In the genomic region with DNA sequence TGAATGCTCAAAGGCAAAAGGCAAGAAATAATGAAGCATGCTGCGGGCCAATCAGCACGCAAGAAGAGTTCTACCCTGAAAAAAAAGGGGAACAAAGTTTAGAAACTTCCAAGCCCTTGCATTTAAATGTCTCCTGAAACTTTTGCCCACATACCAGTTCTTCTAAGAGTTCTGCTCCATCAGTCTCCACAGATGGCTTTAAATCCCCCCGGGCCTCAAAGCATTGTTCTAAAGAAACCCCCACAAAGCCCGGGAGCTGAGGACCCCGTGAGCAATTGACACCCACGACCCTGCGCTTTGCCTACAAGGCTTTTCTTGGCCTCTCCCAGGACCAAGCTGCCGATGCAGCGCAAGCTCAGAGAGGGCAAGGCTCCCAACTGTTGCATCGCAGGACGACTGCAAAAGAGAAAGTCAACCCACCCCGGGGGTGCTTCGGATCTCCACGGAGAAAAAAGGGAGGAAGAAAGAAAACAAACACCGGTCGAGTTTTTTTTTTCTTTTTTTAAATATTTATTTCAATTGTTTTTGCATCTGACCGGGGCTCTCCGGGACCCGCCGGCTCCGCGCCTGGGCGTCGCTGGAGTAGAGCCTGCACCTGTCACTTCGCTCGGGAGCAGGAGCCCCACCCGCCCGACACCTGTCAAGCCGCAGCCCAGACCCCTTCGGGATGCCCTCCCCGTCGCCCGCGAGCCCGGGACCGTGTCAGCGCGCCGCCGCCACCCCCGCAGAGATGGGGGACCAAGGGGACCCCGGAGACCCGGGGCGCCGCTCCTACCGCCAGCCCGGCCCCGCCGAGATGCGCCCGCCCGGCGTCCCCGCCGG, we compare ENCODE assay signal across 8 mouse cellular contexts. TPM values are rescaled to one million over a fixed set of nuclear protein-coding genes. Genes with fewer than 3 reads are reported as not detected.
DNase-seq lines count a peak whose midpoint lies in the region; ATAC-seq and TF ChIP-seq lines count a peak whose summit lies in the region.

No protein-coding gene starts in this region.

- peak overlapping the region; percentile 81 for H3K4me2 ChIP-seq in intestine, embryonic 15.5 days (replicated peaks)
- H3K4me2 ChIP-seq in liver, embryonic 13.5 days: peak overlapping the region; percentile 76

- TF ChIP-seq CTCF in cortical plate, adult 2 months (IDR thresholded peaks at IDR 0.05; ENCODE audit: extremely low read depth, insufficient read depth, low read length): no peak

- H3K4me3 ChIP-seq in cortical plate, adult 2 months (ENCODE audit: insufficient read depth, low read length): peak overlapping the region; percentile 65
- peak overlapping the region; percentile 86 for H3K4me3 ChIP-seq in intestine, embryonic 15.5 days (replicated peaks)
- peak overlapping the region; percentile 99 for H3K4me3 ChIP-seq in liver, embryonic 13.5 days (replicated peaks)

- peak; percentile 47 for DNase-seq in 3134 (ENCODE audit: extremely low read depth, insufficient read length, low spot score)
- DNase-seq in T-cell, adult 2 months (ENCODE audit: low spot score): peak; percentile 43
- DNase-seq in gastrocnemius, postnatal 25 days: peak; percentile 53
- peak; percentile 44 for DNase-seq in liver, embryonic 13.5 days
- peak; percentile 61 for DNase-seq in naive thymus-derived CD4-positive, alpha-beta T cell, adult 2 months (ENCODE audit: low read depth)
- peak; percentile 63 for DNase-seq in testis, postnatal 14 days (ENCODE audit: low spot score)

- peak overlapping the region; percentile 51 for H3K27ac ChIP-seq in cortical plate, adult 2 months (ENCODE audit: insufficient read depth, low read length)
- peak overlapping the region; percentile 84 for H3K27ac ChIP-seq in intestine, embryonic 15.5 days
- H3K27ac ChIP-seq in liver, embryonic 13.5 days: peak overlapping the region; percentile 97

- H3K9me3 ChIP-seq in intestine, embryonic 15.5 days: no peaks in the 10 kb centered on the region
- no peaks in the 10 kb centered on the region for H3K9me3 ChIP-seq in liver, embryonic 13.5 days (replicated peaks)

- peak overlapping the region; percentile 60 for H3K9ac ChIP-seq in intestine, embryonic 15.5 days
- H3K9ac ChIP-seq in liver, embryonic 13.5 days: peak overlapping the region; percentile 98

- H3K27me3 ChIP-seq in intestine, embryonic 15.5 days (replicated peaks): no peaks in the 10 kb centered on the region
- H3K27me3 ChIP-seq in liver, embryonic 13.5 days: no peaks in the 10 kb centered on the region

- peak; percentile 46 for ATAC-seq in intestine, embryonic 15.5 days
- peak; percentile 26 for ATAC-seq in liver, embryonic 13.5 days (ENCODE audit: low read depth)

- no peak for TF ChIP-seq POLR2A in cortical plate, adult 2 months (IDR thresholded peaks at IDR 0.05; ENCODE audit: extremely low read depth, insufficient read depth, low read length)

- H3K4me1 ChIP-seq in cortical plate, adult 2 months (ENCODE audit: control insufficient read depth, insufficient read depth, low read length): peaks cover 3% of the 10 kb centered on the region; the same call in 1 of the 2 replicates
- H3K4me1 ChIP-seq in intestine, embryonic 15.5 days (replicated peaks): no peaks in the 10 kb centered on the region
- H3K4me1 ChIP-seq in liver, embryonic 13.5 days (replicated peaks): peaks cover 52% of the 10 kb centered on the region

- H3K36me3 ChIP-seq in intestine, embryonic 15.5 days: no peaks in the 10 kb centered on the region
- H3K36me3 ChIP-seq in liver, embryonic 13.5 days: peaks cover 7% of the 10 kb centered on the region

- under 1% methylated on average over 55 of the region's 55 CpGs for WGBS in intestine, embryonic 15.5 days
- under 1% methylated on average over 53 of the region's 55 CpGs for WGBS in liver, embryonic 13.5 days (ENCODE audit: insufficient replicate concordance)

RNA-seq across cellular contexts. Expression of a gene that starts 0.8 kb away (rescaled TPM):
- 17.3 and 19.8 TPM in 2 replicates for polyA plus RNA-seq in cortical plate, adult 2 months (2012; rRNA removed)
- 10 to 100 TPM; 13.8 to 17.7 TPM for total RNA-seq in gastrocnemius, postnatal 25 days (2021)
- 18.4 and 24.8 TPM in 2 replicates for polyA plus RNA-seq in intestine, embryonic 15.5 days (2015; fragmentation: Nextera tagmentation; extraction: Ambion mirVana)
- 16.6 and 18.5 TPM in 2 replicates for polyA plus RNA-seq in liver, embryonic 13.5 days (2015; fragmentation: Nextera tagmentation; extraction: Ambion mirVana)

Comparison
In these comparisons a context has a peak if more than half of its experiments do, and no peak if none do; other contexts are left out.
1. Peak in every context shown above with its lines: DNase-seq, ATAC-seq, H3K4me3 ChIP-seq and H3K27ac ChIP-seq.